Mouse (Mus musculus) induced T-regulatory cell, adult 2 months (primary cell): Measurements from ENCODE around the gene Nbea.

Experiments used
- DNase-seq: peaks from one replicate; pipeline ENCODE4 v3.0.0-alpha.2; 2012; ENCODE audit warnings: low read depth

The Nbea gene

DNA sequence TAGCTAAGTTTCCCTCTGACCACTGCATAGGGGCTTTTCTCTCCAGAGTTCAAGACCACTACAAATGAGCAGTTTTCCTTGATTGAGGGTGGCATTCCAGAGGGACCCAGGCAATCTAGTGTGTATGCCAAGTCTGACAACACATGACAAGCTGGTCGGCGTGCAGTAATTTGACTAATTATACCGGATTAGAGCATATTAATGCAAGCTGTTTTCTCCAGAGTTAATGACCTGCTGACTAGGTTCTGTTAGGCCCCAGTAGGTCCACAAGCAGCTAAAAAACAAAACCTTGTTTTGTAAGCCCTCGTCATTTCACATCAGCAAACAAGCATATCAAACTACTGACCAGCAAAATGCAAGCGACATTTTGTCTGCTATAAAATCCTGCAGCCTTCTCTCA lies 432.1 kb downstream of the Nbea start:
- DNase-seq, result no peak

GRCm38 (mm10) chr3:55750445-55751065 lies 432.9 kb downstream of the Nbea start:
- no peak for DNase-seq

DNA sequence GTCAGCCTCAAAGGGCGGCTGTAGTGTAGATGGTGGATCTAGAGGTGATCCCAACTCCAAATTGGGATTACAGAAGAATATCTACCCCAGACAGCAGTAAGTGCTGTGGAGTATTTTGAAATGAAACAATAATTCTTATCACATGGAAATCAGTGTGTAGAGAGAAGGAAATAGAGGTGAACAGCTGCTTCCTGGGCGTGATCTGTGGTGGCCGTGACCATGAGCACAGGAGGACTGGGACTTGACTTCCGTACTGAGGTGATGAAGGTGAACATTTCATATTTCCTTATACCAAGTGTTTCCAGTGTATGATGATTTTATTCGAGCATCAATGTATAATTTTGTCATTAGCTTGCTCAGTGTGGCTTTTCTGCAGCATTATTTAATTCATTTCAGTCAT lies 439.6 kb downstream of the Nbea start:
- peak; percentile 70 for DNase-seq

- DNase-seq, result no peak
Observed at GRCm38 (mm10) chr3:55742654-55743053, 440.8 kb downstream of the Nbea start.

DNA sequence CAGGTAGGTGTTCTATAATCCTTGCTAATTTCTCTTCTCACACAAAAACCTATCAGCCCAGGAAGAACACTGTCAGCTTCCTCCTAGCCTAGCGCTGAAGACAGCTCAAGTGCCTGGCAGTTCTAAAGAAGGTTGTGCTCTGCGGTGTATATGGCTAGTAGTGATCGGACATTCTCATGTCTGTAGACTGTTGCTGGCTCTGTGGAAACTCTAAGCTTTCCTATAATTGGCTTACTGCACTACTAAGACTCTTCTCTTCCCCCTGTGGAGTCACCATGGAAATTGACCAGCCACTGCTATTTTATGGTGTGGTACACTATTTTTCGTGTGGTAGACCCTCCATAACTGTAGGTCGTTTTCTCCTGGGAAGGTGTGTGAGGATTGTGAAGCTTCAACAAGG lies 441.3 kb downstream of the Nbea start:
- DNase-seq, result no peak

DNA sequence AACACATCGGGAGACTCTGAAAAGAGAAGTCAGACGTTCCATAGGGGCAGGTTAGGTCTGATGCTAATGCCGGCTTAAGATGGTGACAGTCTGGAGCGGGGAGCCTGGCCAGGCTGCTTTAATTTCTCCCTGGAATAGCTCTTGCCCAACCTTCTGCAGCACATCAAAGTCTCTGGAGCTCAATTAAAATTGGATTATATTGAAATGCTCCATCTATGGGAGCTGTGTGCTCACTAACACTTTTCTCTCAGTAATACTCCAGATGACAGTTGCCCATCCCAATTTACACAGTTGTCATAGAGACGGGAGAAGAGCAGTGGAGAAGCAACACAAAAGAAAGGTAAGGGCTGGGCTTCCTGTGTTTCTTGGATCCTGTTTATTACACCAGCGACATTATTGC lies 442.1 kb downstream of the Nbea start:
- DNase-seq, result no peak

DNA sequence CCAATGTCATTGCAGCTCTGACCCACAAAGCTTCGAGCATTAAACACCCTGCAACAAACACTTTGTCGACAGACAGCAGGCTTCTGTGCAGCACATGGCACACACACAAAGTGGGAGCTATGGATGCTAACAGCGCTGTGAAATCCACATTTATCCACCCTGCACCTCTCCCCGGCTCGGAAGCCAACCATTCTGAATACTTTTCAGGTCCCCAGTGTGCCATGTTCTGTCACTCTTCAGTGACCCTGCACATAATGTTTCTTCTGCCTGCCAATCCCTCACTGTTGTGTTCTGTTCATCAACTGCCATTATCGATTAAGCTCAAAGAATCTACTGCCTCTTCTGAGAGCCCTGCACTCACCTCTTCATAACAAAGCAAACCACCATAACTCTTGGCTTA lies 449.8 kb downstream of the Nbea start:
- DNase-seq, result no peak

DNA sequence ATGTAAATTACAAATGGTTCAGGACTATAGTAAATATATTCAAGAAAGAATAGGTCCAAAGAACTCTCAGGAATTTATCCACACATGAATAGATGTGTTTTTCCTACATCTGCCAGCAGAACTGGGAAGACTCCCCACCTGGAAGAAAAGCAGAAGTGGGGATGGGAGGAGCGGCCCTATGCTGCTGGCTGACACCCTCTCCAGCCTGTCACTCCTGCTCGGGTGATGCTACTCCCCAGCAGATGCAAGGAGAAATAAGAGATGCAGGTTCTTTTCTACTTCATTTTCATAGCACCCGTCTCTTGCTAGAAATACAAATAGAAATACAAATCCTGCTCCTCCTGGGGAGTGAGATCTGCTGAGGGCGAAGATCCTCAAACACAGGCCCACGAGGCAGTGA lies 453.0 kb downstream of the Nbea start:
- no peak for DNase-seq

GRCm38 (mm10) chr3:55730142-55730541 lies 453.4 kb downstream of the Nbea start:
- DNase-seq, result no peak

DNA sequence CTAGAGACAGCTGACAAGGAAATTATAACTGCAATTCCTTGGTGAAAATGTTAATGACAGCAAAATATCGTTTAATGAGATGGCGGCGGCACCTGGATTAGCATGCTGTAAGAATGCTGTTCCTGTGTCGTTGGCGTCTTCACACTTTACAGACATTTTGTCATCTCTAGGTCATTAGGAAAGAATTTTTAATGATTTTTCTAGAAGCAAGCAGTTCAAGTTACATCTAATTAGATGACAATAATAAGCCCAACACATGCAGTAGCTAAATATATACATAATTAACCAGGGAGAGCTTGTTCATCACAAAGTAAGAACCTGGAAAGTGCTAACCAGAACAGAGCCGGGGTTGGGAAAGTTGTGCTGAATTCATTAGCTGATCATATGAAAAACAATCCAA lies 469.2 kb downstream of the Nbea start:
- no peak for DNase-seq

DNA sequence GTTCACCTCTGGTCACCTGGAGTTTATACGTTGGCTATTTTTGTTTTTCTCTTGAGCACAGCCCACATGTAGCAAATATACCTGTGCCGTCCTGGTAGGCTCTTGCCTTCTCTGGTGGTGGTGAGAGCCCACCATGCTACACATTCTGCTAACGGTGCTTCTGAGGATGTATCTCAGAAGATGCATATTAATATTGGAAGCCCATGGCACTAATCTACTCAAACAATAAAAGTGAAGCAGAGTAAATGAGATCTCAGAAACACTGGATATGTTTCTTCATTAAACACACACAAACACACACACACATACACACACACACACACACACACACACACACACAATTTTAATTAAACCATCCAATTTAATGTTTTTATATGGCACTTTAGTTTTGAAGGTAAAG lies 469.6 kb downstream of the Nbea start:
- no peak for DNase-seq

GRCm38 (mm10) chr3:55710300-55710699 lies 473.2 kb downstream of the Nbea start:
- DNase-seq, result no peak

DNA sequence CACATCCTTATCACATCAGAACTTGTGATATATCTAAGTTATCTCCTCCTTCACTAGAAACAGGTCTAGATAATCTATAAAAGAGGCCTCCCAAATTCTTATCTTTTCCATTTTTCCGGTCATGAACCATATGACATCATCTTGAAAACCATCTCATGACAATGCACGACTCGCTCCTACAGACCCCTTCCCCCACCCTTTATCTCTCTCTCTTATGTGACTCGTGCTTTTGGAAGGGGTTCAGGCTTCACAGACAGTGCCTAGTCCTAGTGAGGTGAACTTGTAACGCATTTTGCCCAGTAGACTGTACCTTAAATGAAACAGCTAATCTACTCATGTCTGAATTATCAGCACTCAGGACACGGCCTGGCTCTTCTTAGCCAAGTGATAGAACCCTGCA lies 481.9 kb downstream of the Nbea start:
- DNase-seq, result no peak

GRCm38 (mm10) chr3:55697174-55697573 lies 486.3 kb downstream of the Nbea start:
- DNase-seq, result no peak

GRCm38 (mm10) chr3:55693073-55693472 lies 490.4 kb downstream of the Nbea start:
- no peak for DNase-seq

GRCm38 (mm10) chr3:55688098-55688497 lies 495.4 kb downstream of the Nbea start:
- peak; percentile 14 for DNase-seq

DNA sequence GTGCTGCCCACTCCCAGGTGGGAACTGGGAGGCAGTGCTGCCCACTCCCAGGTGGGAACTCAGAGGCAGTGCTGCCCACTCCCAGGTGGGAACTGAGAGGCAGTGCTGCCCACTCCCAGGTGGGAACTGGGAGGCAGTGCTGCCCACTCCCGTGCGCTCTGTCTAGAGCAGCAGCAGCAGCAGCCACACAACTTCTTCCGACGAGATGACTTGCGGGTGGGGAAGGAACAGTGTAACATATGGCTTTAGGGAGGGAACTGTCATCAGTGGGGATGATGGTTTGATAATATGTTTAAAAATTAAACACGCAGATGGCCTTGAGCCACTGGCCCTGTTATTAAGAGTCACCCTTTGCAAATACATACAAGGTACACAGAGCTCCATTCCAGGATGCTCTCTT lies 496.5 kb downstream of the Nbea start:
- DNase-seq, result no peak

- DNase-seq, result no peak
Observed at GRCm38 (mm10) chr3:55685627-55686026, 497.9 kb downstream of the Nbea start.

DNA sequence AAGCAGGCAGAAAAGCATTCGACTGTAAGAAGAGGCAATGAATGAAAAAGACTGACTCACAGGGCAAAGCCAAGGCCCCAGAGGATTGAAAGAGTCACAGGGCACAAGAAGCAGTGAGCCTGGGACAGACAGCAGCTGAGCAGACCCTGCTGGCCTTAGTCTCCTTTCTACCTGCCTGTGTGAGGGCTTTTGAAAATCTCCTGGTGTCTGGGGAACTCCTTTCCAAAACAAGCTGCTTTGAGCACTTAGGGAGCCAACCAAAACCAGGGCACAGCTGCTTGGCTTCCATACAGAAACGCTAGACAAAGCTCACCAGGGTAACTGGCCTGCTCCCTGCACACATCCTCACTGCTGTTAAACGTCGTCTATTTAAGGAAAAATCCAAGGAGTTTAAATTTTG lies 498.6 kb downstream of the Nbea start:
- DNase-seq, result no peak

GRCm38 (mm10) chr3:55677691-55678090 lies 505.8 kb downstream of the Nbea start:
- DNase-seq, result no peak

DNA sequence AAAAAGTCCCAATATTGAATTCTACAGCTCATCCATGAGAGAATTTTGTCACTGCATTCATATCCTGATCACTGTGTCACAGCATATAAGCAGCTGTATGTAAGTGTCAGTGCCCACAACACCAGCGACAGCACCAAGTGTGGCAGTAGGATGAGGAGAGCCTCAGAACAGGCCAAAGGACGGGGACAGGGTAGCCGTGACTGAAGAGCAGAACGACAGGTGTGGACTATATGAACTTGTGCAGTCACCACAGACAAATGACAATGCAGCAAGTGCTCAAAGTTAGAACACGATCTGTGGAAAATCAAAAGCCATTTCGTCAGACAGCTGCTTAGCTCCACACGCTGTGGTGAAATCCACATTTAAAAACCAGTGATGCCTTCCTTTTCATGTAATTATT lies 509.3 kb downstream of the Nbea start:
- DNase-seq, result no peak

DNA sequence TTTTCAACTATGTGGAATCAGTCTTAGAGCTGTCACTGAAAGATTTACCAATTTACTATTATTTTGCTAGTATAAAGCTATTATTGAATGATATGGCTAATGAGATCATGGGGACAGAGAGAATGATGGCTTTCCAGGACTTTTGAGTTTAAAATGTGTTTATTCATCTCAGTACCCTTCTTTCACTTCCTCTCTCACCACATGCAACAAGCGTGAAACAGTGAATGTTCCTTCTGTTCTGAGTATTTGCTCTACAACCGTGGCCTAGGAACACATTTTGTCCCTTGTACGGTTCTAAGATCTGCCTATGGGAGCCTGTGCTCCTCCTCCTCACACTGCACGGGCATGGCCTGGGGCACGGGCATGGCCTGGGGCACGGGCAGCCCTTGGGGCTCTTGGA lies 516.5 kb downstream of the Nbea start:
- DNase-seq, result no peak

DNA sequence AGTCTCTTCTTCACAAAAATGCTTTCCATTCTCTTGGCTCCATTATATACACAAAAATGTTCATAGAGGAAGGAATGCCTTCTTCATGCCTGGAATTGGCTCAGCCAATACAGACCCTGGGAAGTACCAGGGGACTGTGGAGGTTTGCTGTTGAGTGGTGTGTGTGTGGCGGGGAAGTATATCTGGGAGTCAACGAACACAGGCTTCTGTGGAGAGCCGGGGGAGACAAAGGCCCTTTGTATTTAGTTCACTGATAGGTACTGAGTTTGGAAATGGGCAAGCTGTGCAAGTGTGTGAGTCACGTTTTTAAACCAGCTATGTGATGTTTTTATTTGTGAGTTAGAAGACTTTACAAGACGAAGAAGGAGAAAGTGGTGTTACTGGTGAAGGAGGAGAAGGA lies 517.6 kb downstream of the Nbea start:
- no peak for DNase-seq

- no peak for DNase-seq
Observed at GRCm38 (mm10) chr3:55664713-55665112, 518.8 kb downstream of the Nbea start.
